Mouse (Mus musculus): ENCODE results near the gene Dnah10.

- TF ChIP-seq CTCF (IDR thresholded peaks at IDR 0.05; ENCODE audit: borderline replicate concordance, control insufficient read depth, extremely low read depth, insufficient read depth, low read length, poor library complexity), result no peak
- no peak for TF ChIP-seq POLR2A (IDR thresholded peaks at IDR 0.05; ENCODE audit: control insufficient read depth, extremely low read depth, insufficient read depth, low read length, poor library complexity)
Measured at GRCm38 (mm10) chr5:124872033-124872432, 147.1 kb downstream of the Dnah10 start.

All from thymus, adult 2 months (tissue).